Mouse (Mus musculus) adrenal gland (tissue): ENCODE data around the gene Gm49320.

Source experiments
- intact Hi-C: fragments of 180-260 bp; cut with DNase I; formaldehyde crosslinking; loops from one replicate; pipeline ENCODE4 v1.15.1; 2025
- long read RNA-seq, 2 experiments: library from polyadenylated mRNA; unstranded; transcript quantifications; one replicate each; pipeline ENCODE4 v2.0.0; 2020; ENCODE audit warnings: borderline replicate concordance in 1 of 2; ENCODE audit not compliant: insufficient replicate concordance in 1 of 2

Gm49320 gene
- long read RNA-seq, experiment 1, partial matches to known transcripts = 1 of 5 reads
- long read RNA-seq, experiment 1, other reads (novel, unspliced or antisense) = 4 of 5 reads
- long read RNA-seq, experiment 2, partial matches to known transcripts = 0 of 3 reads
- long read RNA-seq, experiment 2, other reads (novel, unspliced or antisense) = 3 of 3 reads

DNA sequence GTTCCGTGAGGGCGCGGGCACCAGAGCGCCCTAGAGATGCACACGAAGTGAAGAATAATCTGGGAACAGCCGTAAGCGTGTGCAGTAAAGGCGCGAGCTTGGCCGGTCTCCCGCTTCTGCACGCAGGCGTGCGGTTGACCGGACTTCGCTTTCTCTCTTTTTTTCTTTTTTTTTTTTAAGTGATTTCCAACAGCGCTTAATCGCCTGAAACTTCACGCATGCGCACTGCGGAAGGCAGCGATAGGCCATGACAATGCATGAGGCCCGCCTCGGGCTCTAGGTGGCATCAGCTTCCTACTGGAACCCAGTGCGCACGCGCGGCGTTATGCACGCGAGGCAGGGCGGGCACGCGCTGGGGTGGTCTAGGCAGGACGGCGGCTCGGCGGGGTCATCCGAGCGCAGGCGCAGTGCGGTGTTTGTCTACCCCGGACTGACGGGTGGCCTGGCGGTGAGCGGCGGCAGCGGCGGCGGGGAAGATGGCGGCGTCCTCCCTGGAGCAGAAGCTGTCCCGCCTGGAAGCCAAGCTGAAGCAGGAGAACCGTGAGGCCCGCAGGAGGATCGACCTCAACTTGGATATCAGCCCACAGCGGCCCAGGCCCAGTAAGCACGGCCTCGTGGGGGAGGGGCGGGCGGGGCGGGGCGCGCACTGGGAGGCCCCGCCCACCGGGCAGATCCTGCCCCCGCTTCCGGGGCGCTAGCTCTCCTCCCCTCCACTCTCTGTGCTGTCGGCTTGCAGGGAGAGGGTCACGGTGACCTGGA, at the start of gene Gm49320, which contains the start of gene Map2k7:
Gene Gm49320 (plus strand): TSS at position 432 of the 759 bp plus-strand sequence.
Gene Map2k7 (plus strand): TSS at position 307 of the 759 bp plus-strand sequence.
- intact Hi-C loops = no loop called here

GRCm38 (mm10) chr8:4189031-4189722, 49.5 kb upstream of the Gm49320 start:
- intact Hi-C loops = no loop called here

- intact Hi-C loops = loop anchor here (2.0 to 5.0 kb wide), 2 partner anchors 52 to 65 kb away; partner anchors contain the start of gene Ctxn1
Observed at GRCm38 (mm10) chr8:4192305-4192704, 46.4 kb upstream of the Gm49320 start.

GRCm38 (mm10) chr8:4192807-4193587, 45.7 kb upstream of the Gm49320 start:
- intact Hi-C loops = loop anchor here (2.0 to 5.0 kb wide), 2 partner anchors 52 to 64 kb away; partner anchors contain the start of gene Ctxn1

- intact Hi-C loops = loop anchor here (2.0 to 5.0 kb wide), 2 partner anchors 53 to 64 kb away; partner anchors contain the start of gene Ctxn1
Observed at GRCm38 (mm10) chr8:4193588-4193894, 45.1 kb upstream of the Gm49320 start.

DNA sequence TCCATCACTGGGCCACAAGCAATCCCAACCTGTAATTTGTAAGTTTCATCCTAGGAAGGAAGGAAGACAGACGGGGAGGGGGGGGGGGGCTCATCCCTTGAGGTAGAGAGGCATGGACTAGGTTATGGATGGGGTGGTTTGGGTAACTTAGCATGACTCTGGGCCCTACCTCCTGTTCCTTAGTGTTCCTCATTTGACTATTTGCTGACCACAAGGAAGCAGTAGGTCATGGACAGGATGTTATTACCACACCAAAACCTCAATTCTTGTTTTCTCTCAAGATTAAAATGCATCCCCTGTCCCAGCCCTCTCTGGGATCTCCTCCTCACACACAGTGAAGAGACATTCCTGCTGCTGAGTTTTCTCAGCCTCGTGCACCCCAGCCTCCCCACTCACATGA, 37.3 kb upstream of the Gm49320 start:
- intact Hi-C loops = no loop called here

GRCm38 (mm10) chr8:4205246-4206123, 33.2 kb upstream of the Gm49320 start:
- intact Hi-C loops = no loop called here

DNA sequence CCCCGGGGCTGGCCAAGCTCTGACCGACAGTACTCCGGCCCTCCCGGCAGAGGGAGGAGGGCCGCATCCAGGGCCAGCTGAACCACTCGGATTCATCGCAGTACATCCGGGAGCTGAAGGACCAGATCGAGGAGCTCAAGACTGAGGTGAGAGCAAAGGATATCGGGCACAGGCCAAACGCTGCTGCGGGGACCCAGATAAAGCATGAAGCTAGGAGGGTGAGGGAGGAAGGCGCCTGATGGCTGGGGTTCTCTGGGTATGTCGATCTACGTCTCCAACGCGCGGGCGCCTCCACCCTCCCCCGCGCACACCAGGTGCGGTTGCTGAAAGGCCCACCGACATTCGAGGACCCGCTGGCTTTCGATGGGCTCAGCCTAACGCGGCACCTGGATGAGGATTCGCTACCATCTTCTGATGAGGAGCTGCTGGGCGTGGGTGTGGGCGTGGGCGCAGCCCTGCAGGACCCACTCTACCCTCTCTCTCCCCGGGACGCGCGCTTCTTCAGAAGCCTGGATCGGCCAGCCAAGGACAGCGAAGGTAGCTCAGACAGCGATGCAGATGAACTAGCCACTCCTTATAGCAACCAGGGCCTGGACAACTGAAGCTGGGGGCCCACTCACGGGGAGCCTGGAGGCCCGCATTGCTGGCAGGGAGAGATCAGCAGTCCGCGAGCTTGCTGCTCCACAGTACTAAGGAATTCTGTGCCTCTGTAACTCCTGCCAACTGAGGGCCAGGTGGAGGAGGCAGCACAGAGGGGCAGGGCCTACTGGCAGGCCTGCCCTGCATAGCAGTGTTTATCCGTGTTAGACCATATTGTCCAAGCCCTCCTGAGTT, 32.3 kb upstream of the Gm49320 start:
- intact Hi-C loops = no loop called here

GRCm38 (mm10) chr8:4207016-4207350, 31.7 kb upstream of the Gm49320 start:
- intact Hi-C loops = no loop called here

GRCm38 (mm10) chr8:4211097-4211496, 27.6 kb upstream of the Gm49320 start:
- intact Hi-C loops = no loop called here

DNA sequence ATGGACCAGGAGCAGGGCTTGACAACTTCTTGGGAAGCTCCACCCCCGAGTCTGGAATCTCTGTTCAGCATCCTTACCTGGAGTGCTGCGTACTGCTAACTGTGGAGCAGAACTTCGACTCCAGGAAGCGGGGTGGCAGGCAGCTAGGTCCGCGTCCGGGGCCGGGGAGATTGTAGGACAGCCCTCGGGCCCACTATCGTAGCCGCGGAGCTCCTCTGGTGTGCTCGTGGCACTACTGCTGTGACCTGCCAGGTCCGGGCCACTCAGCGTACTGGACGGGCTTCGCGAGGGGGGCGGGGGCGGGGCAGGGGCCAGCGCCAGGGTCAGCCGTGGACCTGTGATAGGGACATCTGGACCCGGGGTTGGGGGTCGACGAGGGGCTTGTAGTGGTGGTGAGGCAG, 25.9 kb upstream of the Gm49320 start:
- intact Hi-C loops = no loop called here

DNA sequence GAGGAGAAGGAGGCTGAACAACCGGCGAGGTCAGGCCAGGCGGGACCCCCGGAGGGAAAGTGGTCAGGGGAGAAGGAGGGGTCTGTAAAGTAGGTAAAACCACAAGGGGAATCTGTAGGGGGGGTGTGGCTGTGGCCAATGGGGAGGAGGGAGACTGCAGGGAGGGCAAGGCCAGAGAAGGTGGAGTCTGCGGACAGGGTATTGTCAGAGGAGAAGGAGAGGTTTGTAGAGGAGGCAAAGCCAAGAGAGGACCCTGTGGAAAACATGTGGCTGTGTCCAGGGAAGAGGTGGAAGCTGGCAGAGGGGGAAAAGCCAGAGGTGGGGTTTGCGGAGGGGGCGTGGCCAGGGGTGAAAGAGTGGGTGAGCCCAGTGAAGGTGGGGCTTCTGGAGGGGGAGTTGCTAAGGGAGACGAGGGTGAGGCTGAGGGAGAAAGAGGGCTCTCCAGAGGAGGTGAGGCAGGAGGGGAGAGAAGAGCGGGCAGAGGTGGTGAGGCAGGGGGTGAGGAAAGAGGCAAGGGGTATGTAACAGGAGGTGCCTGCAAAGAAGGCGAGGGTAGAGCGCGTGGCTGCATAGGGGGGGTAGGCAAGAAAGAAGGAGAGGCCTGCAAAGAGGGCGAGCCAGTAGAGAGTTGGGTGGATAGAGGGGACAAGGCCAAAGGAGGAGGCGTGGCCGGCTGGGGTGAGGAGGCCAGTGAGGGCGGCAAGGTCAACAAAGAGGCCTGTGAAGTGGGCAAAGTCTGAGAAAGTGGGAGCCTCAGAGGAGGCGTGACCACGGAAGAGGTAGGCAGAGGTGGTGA, 25.3 kb upstream of the Gm49320 start:
- intact Hi-C loops = no loop called here

DNA sequence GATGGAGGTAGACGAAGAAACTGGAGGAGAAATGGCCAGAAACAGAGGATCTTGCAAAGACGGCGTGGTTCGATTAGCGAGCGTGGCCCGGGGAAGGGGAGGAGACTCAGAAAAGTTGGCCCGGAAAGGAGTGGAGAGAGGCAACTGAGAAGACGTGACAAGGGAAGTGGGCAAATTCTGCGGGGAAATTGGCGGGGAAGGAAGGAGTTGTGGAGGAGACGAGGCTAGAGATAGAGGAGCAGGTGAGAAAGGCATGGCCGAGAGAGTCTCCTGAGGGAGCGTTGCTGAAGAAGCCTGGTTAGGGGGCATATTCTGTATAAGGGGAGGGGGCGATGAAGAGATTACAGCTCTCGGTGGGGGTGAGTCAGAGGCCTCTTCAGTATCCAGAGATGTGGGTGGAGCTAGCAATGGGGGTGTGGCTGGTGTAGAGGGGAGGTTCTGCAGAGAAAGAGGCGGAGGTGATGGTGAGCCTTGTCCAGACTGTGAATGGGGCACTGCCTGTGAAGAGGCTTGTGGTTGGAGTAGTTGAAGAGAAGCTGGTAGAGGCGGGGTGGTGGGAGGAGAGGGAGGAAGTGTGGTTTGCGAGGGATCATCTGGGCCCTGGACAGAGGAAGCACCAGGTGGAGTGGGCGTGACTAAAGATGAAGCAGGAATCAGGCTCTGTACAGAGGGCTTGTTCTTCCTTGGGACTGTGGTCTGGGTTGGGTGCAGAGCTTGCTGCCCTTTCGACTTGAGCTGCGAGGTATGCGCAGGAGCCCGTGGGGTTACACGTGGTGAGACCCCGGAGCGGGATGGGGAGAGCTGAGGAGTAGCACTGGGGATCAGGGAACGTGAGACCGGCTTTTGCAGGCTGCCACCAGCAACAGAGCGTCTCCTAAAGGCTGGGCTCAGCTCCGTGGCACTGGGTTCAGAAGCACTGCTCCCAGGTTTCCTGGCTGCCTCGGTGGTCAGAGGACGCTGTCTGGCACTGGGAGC, 24.4 kb upstream of the Gm49320 start:
- intact Hi-C loops = no loop called here

GRCm38 (mm10) chr8:4216296-4216695, 22.4 kb upstream of the Gm49320 start:
- intact Hi-C loops = no loop called here

GRCm38 (mm10) chr8:4216791-4217621, 21.7 kb upstream of the Gm49320 start, which contains the start of gene Prr36:
Gene Prr36 (minus strand): TSS chr8:4217459.
- intact Hi-C loops = no loop called here

- intact Hi-C loops = no loop called here
Observed at GRCm38 (mm10) chr8:4219617-4220016, 19.0 kb upstream of the Gm49320 start.

DNA sequence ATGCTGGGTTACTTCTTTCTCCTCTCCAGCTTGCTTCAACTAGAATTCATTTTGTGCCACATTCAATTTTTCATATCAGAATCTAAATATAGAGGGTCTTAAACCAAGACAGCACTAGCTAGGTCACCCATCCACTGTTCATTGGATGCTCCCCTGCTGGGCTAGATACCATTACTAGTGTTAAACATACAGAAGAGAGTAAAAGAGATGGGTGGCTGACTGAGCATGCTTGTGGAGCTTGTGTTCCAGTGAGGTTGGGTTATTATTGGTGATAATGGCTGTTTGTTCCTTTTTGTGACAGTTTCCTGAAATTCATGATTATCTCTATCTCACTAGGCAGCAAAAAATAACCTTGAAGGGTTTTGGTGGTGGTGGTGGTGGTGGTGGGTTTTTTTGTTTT, 16.6 kb upstream of the Gm49320 start:
- intact Hi-C loops = no loop called here
